Mouse (Mus musculus): ENCODE measurements around the gene Gtf3c6.
A peak's percentile ranks its signal among the peaks of the same experiment; 100 is the strongest.

The Gtf3c6 gene

DNA sequence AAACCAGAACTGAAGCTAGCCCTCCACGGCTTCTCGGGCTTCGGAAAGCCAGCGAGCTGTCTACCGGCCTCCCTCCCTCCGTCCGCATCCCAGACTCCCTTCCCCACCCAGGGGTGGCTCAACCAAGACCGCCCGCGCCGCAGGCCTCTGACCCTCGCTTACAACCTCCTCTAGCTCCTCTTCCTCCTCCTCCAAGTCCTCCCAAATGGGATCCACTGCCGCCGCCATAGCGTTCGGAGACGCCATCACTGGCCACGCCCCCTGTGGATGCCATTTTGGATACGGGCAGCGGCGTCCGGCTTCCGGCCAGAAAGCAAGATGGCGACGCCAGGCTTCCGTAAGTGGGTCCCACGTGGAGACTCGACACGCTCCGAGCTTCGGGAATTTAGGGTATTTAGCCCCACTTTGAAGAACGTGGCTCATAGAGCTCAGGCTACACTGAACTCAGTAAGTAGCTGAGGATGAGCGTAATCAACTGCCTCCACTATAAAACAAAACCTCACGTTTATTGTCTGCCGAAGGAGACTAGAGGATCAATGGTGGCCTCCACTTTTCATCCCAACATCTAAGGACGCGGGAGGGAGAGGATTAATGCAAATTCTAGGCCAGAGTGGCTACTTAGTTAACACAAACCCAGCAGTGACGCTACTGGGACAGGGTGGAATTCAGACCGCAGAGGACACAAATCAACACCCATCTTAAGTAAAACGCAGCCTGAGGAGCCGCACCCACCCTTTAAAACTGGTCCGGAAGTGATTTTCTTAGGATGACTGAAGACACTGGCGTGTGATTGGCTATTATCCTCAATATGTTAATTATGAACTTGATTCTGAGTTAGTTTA, at the start of gene Gtf3c6:
Gtf3c6 (minus strand) TSS at position 695 of the 842 bp plus-strand sequence.
- peak; percentile 90 to 91 for DNase-seq (ENCODE audit: low spot score in 2 of 2)

DNA sequence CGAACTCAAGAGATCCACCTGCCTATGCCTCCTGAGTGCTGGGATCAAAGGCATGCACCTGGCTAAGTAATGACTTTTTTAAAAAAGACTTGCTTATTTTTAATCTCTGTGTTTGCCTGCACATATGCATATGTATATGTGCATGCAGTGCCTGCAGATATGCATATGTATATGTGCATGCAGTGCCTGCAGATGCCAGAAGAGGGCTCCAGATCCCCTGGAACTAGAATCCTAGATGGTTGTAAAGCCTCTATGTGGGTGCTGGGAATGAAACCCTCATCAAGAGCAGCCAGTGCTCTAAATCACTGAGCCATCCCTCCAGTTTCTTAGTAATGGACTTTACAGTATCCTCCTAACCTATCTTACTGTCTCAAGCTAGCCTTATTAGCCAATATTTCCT, 48.1 kb upstream of the Gtf3c6 start:
- DNase-seq (ENCODE audit: low spot score in 2 of 2) = no peak

DNA sequence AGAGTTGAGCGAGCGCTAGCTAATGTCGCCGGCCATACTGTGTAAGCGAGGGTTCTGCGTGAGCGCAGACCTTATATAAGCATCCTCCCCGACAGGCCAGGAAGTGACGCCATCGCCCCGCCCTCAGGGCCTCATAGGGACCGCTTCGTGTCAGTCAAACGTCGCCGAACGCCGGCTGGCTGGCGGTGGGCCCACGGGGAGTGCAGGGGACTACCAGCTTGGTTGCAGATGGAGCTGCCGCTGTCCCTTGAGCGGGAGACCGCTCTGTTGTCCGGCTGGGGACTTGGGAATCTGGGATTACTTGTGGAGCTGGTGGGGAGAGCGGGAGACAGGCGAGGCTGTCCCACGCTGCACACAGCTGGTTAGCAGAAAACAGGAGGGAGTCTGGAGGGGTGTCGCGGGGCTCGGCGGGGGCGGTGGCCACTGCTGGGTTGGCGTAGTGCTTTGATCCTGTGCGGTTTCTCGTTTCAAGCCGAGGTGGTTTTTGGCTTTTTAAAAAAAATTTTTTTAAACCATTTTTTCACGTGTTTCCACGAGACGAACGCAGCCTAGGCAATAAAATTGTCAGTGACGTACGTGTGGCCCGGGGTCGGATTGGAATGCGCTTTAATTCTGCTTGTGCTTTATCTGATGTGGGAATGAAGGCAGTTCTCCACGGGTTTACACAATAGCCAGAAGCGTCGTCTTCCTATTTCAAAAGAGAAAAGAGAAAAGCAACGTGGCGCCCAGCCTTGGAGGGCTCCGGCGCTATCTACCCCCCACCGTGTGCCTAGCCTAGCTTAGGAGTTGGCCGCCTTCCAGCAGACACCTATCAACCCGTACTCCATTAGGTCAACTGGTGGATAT, 44.5 kb upstream of the Gtf3c6 start, which contains the start of gene Amd1:
Amd1 (minus strand) TSS at position 47 of the 846 bp plus-strand sequence.
- DNase-seq (ENCODE audit: low spot score in 2 of 2) = peak; percentile 98 to 100

DNA sequence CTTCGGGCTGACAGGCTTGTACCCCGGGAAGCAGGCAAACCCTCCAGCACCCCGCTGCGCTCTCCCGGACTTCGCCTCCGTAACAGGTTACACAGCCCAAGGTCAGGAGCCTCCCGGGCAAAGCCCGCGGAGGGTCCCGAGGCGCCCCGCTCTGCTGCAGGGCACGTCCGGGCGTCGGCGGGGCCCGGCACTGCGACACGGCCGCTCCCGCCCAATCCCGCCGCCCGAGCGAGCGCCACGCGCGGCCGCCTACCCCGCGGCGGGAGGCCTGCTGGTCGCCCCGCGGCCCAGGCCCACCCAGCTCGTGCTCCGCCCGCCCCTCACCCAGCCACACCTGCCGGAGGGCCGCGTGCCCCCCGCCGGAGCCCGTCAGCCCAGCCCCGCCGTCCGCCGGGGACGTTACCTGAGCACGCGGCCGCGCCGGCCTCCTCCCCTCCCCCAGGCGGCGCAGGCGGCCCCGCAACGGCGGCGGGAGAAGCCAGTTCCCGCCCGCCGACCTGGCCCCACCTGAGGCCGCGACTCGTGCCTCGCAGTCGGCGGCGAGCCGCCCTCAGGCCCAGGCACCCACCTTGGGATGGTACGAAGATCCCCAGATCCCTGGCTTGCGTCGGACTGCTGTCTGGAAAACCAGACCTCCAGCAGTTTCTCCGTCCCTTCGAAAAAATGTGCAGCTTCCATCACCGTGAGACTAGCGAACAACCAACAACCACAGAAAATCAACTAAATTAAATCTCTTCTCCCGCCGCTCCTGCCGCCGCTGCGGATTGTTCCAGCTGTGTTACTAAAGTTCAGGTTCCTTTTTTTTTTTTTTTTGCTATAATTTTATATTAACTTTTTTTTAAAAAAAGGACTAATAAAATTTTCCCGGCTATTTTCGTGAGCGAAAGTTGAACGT, 43.5 kb upstream of the Gtf3c6 start:
- DNase-seq (ENCODE audit: low spot score in 2 of 2) = peak; percentile 15 to 20

DNA sequence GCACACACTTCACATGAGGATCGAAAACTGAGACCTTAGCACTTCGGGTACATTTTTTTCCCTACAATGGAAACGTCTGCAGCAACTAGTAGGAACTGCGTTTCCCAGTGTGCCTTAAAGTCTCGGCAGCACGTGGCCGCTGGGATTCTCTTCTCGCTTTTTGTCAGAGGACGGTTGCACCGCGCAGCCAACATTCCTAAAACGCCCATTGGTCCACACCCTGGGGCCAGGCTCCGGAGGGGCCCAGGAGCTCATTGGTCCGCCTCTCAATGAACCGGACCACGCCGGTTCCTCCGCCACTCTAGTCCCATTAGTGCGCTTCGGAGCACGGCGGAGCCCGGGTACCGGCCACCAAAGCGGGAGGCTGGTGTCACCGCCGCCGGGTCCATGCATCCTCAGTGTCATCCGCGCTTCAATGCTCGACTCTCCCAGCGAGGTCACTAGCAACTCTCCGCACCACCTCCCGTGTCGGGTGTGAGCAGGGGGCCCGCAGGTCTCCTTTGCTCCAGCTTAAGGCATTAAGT, 42.8 kb upstream of the Gtf3c6 start:
- peak; percentile 62 to 65 for DNase-seq (ENCODE audit: low spot score in 2 of 2)

DNA sequence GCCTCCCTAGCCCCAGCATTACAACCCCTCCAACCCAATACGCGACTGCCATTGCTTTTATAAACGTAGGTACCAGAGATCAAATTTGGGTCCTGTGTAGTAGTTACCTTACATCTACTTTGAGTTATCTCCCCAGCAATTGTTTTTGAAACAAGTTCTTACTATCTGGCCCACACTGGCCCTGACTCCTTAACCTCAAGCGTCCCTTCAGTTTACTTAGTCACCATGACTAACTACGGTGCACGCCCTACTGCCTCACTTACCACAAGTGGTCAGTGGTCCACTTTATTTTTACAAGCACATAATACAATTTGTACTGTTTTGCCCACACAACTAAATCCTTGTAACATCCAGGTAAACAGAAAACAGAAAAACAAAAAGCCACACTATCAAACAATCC, 34.7 kb upstream of the Gtf3c6 start:
- no peak for DNase-seq (ENCODE audit: low spot score in 2 of 2)

DNA sequence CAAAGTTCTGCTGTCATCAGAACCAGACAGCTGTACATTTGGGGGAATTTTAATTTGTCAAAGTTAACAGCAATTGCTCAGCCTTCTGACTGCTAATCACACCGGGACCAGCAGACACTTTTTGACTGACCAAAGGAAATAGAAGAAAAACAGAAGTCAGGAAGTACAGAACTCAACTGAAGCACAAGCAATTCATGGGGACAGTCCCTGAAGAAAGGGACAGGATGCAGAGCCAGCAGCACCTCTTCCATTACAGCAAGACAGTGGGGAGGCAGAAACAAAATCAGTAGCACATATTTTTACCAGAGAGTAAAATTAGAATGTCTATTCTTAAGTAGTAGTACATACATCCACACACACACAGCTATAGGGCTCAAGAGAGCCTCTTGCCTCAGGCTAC, 28.9 kb upstream of the Gtf3c6 start:
- DNase-seq (ENCODE audit: low spot score in 2 of 2) = no peak

DNA sequence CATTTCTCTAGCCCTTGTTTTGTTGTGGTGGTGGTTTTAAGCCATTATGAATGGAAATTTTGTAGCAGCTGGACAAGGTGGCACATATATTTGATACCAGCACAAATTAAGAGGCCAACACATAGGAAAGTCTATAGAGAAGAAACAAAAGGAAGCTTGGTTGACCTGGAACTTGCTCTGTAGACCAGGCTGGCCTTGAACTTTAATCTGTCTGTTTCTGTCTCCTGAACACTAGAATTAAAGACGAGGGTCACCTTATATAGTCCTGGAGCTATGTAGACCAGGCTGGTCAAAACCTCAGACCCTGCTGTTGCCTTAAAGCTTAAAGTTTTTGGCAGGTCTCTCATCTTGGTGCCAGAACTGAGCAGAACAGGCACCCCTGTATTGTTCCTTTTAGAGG, 27.7 kb upstream of the Gtf3c6 start:
- no peak for DNase-seq (ENCODE audit: low spot score in 2 of 2)

DNA sequence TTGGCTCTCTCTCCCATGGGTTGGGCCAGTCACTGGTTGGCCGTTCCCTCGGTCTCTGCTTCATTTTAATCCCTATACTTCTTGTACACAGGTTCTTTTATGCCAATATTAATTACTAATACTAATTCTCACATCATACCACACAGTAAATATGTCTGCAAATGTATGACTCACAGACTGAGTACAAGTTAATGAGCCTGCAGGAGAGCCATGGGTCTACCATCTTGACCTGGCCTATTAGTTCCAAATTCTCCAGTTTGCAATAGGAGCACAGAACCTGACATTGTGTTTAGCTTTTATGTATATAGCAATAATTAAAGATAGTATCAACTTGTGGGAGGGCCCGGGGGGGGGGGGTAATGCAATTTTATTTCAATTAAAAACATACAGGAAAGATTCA, 27.1 kb upstream of the Gtf3c6 start:
- no peak for DNase-seq (ENCODE audit: low spot score in 2 of 2)

DNA sequence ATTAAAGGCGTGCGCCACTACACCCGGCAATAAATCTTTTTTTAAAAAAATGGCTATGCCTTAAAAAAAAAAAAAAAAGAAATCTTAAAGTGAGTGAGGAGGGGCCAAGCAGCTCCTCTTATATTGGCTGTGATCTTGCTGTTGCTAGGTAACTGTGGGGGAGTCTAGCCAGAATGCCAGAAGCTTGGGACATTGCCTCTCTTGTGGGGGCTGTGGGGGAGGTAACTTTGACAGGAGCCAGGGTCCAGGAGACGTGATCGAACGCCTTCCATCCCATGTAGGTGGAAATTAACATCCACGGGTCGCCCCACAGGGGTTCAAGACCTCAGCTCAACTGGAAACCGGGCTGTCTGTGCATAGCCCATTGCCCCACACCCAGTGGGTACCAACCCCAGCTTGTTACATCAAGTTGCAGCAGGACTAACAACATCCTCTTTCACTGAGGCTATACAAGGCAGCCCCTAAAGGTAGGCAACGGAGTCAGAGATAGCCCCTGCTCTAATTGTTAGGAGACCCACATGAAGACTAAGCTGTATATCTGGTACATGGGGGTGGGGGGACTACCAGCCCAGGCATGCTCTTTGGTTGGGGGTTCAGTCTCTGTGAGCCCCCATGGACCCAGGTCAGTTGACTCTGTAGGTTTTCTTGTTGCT, 26.4 kb upstream of the Gtf3c6 start:
- DNase-seq (ENCODE audit: low spot score in 2 of 2) = peak; percentile 10 to 17

DNA sequence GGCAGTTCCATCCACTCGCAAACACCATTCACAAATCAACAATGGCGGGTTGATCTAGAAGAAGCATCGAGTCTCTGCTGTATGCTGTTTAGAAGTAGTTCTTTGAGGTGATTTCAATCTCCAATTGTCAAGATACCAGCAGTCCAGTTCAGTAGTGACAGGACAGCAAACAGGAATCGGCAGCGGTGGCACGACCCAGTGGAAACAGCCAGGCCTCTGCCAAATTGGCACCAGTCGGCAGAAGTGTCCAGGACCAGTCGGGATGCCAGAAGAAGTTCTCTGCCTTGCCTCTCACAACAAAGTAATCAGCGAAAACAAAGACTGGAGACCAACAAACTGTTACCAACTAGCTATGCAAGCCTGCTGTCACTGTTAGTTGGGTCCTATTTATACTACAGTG, 25.7 kb upstream of the Gtf3c6 start:
- DNase-seq (ENCODE audit: low spot score in 2 of 2) = no peak

DNA sequence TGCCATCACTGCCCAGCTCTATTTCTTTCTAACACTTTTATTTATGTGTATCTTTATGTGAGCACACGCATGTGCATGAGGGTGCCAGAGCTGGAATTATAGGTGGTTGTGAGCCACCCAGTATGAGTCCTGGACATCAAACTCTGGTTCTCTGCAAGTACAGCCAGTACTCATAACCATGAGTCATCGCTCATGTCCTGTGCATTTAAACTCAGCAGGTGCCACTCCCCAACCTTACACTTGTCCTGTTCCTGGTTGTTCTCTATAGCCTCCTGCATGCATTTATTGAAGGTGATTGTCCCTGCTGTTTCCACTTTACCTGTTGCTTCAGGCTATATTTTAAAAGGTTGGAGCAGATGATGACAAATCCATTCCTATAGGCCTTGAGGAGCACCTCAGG, 23.7 kb upstream of the Gtf3c6 start:
- DNase-seq (ENCODE audit: low spot score in 2 of 2) = no peak

DNA sequence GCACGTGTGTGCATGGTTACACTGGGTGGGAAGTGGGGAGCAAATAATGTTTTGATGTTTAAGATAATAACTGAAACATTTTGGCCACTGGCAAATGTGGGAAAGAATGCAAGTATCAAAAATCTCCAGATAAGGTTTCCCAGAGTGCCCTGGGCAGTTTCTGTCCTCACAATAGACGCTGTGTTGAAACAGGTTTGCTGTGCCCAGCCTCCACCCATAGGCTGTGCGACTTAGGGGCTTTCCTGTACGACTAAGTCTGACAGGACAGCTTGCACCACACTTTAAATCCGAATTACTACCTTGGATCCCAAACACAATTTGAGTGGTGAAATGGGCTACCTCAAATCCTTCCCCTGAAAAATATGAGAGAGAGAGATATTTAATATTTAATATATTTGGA, 20.4 kb upstream of the Gtf3c6 start:
- no peak for DNase-seq (ENCODE audit: low spot score in 2 of 2)

DNA sequence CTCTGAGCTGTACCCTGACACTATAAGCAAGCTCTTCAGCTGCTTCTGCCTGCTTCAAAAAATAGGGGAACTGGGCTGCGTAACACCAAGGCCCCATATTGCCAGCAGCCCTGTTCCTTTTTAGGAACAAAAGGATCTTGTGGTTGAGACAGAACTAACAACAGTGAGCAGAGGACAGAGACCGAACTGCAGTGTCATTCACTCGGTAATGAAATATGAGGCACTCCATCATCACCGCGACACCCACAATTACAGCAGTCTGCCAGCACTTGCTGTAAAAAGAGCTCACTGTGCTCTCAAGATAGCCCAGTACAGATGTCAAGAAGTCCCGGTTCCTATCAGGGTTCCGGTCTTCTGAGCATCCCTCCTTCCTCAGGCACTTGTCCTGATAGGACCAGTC, 18.1 kb upstream of the Gtf3c6 start:
- no peak for DNase-seq (ENCODE audit: low spot score in 2 of 2)

DNA sequence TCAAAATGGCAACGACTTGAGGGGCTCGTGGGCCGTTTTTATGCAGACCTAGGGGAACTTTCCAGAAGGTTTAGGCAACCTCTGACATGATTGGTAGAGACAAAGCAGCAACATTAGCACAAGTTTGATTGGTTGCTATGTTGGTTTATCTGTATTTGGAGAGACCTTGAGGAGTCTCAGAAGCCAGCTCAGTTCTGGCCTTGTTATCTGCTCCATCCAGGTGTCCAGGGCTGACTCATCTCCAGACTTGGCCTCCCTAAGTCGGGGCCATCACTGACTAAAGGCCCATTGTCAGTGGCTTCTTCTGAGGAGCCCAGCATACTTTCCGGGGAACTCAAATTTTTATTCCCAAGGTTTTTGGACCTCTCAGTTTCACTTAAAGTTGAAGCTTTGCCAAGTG, 16.0 kb upstream of the Gtf3c6 start:
- no peak for DNase-seq (ENCODE audit: low spot score in 2 of 2)

DNA sequence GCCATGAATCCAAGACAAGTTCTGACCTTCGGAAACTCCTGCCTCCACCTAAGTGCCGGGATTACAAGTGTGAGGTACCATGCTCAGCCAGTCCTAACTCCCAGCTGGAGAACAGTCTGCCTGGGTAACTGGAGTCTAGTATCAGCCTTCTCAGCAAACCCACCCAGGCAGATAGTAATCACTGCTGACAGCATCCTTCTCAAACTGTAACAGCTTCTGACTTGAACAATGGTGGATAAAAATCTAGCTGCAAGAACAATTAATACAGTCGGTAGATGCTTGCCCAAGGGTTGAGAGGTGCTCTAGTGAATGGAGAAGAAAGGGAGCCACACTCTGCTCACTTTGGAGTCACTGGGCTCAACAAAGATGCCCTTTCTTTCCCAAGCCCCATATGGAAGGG, 13.3 kb upstream of the Gtf3c6 start:
- DNase-seq (ENCODE audit: low spot score in 2 of 2) = no peak

DNA sequence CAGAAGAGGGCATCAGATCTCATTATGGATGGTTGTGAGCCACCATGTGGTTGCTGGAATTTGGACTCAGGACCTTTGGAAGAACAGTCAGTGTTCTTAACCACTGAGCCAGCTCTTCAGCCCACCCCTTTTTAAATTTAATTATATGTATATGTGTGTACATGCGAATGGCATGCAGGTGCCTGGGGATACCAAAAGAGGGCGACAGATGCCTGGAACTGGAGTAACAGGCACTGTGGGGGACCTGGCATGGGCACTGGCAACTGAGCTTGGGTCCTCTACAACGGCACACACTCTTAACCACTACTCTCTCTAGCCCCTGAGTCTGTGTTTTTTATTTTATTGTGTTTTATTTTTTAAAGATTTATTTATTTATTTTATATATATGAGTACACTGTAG, 7.0 kb upstream of the Gtf3c6 start:
- DNase-seq (ENCODE audit: low spot score in 2 of 2) = no peak

DNA sequence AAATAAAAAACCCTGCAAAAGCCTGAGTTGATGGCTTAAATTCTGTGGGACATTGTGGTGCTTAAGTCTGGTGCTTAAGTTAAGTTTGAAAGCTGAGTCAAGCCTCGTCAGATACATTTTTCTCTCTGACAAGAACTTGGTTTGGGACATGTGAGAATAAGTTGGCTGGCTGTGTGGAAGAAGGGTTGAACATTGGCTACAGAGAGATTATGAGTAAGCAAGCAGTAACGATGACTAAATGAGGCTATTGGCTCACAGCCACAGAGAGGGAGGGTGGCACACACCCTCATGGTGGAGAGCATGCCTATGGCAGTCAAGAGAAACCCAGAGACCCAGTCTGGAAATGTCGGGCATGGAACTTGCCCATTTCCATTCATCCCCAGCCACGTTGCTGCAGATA, 5.8 kb upstream of the Gtf3c6 start:
- no peak for DNase-seq (ENCODE audit: low spot score in 2 of 2)

DNA sequence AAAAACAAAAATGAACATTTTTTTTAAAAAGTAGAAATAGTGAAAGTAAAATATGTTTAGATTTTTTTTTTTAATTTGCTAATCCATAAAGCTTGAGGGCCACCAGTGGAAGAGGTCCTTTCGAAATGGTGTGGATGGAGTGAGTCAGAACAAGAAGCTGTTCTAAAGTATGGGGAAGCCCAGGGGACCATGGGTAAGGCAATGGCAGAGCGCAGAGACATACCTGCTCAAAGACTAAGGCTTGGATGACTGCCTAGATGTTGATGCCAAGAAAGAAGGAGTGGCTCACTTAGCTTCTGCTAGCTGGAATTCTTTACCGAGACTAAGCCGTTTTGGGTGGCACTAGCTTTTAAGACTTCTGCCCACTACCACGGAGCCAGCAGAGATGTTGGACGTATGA, 4.3 kb upstream of the Gtf3c6 start:
- DNase-seq (ENCODE audit: low spot score in 2 of 2) = no peak

DNA sequence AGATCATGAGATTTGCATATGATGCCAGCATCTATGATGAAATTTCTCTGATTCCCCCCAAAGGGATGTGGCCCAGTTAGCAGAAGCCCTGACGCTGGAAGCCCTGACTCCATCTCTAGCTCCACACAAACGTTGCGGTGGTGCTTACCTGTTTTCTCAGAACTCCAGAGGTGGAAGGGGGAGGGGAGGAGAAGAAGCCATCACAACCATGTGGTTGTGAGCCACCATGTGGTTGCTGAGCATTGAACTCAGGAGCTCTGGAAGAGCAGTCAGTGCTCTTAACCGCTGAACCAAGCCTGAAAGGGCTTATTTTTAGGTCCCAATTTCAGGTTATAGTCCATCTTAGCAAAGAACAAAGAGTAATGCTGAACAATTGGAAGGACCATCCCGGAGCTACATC, 2.4 kb upstream of the Gtf3c6 start:
- DNase-seq (ENCODE audit: low spot score in 2 of 2) = no peak

DNA sequence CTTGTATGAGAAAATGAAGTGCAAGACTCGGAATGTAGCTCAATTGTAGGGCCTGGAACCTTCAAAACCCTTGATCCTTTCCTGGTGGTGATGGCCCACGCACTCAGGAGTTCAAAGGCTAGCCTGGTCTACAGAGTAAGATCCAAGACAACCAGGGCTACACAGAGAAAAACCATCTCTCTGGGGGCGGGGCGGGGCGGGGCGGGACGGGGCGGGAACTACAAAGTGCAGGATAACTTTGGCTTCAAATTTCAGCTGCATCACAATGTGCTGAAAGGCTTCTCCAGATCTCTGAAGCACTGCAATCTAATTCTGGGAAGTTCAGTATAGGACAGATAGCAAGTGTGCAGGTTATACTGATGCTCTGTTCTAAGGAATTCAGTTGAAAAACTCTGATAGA, 1.6 kb upstream of the Gtf3c6 start:
- DNase-seq (ENCODE audit: low spot score in 2 of 2) = no peak
